In the genomic region with DNA sequence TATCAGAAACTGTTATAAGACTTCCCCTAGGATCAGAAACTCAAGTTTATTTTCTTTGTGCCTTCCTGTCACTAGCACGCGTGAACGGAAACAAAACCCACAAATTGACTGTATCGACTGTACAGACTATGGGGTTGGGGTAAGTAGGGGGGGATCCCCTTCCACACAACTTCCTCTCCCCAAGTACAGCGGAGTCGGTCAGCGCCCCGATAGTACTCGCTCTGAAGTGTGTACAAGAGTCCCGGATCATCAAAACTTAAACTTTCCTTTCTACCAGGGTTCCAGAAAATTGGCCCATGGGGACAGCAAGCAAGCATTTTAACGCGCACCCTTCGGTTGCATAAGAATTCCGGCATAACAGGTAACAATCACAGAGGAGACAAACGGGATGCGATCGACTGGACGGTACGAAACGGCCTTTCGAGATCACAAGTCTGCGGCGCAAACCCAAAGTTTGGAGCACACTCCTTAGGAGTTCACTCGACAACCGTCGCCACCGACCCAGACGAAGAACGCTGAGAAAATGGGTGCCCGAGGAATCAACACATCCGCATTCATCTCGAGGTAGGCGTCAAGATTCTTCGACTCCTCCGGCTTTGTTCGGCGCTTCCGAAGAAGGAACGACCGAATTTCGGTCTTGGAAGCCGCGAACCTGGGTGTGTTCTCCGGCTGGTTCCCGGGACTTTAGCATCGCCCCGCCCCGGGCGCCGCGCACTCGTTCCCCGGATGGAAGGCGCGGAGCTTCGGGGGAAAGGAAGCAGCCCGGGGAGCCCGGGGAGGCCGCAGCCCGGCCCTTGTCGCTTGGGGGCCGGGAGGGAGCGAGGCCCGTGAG, we compare ENCODE assay signal across 8 mouse cellular contexts. TPM values are rescaled to one million over a fixed set of nuclear protein-coding genes. Genes with fewer than 3 reads are reported as not detected.
DNase-seq lines count a peak whose midpoint lies in the region; ATAC-seq lines count a peak whose summit lies in the region.

No protein-coding gene starts in this region.

- H3K9ac ChIP-seq in hindbrain, embryonic 15.5 days = peak overlapping the region; percentile 92

- H3K27ac ChIP-seq in hindbrain, embryonic 15.5 days (replicated peaks) = peak overlapping the region; percentile 98

- no peaks in the 10 kb centered on the region for H3K36me3 ChIP-seq in hindbrain, embryonic 15.5 days

- peaks cover 44% of the 10 kb centered on the region for H3K4me1 ChIP-seq in hindbrain, embryonic 15.5 days (replicated peaks)

- no peaks in the 10 kb centered on the region for H3K27me3 ChIP-seq in hindbrain, embryonic 15.5 days

- peak overlapping the region; percentile 87 for H3K4me2 ChIP-seq in hindbrain, embryonic 15.5 days

- DNase-seq in T-cell, adult 2 months (ENCODE audit: low spot score) = peak; percentile 82
- DNase-seq in cerebellum, postnatal 14 days = peak; percentile 76 to 77
- peak; percentile 63 for DNase-seq in gastrocnemius, adult 18-20 months (ENCODE audit: low spot score)
- DNase-seq in left cerebral cortex, postnatal 25 days (ENCODE audit: low spot score in 2 of 2) = peak; percentile 57 to 61
- peak; percentile 63 for DNase-seq in right cerebral cortex, postnatal 14 days
- DNase-seq in urinary bladder, postnatal 4 days (ENCODE audit: low spot score in 2 of 2) = peak; percentile 65 to 73

- no peak; the same call in 1 of the 2 replicates for ATAC-seq in hindbrain, embryonic 15.5 days (ENCODE audit: low FRiP score, low read depth)
- peak; percentile 18 for ATAC-seq in megakaryocyte-erythroid progenitor cell, adult 5-6 weeks (replicated peaks; ENCODE audit: low FRiP score, low TSS enrichment, poor library complexity, severe bottlenecking)

- H3K9me3 ChIP-seq in hindbrain, embryonic 15.5 days = no peaks in the 10 kb centered on the region

- WGBS in hindbrain, embryonic 15.5 days = under 1% methylated on average over 64 of the region's 64 CpGs

- intact Hi-C loops in left cerebral cortex, postnatal 25 days (cut with DNase I) = no loop called here

- peak overlapping the region; percentile 84 for H3K4me3 ChIP-seq in hindbrain, embryonic 15.5 days

RNA-seq across cellular contexts. Expression of gene Lsm14a, which starts 4.5 kb away (rescaled TPM):
- 10 to 100 TPM; 89.5 to 89.6 TPM for total RNA-seq in gastrocnemius, adult 18-20 months (2021)
- polyA plus RNA-seq in hindbrain, embryonic 15.5 days (2015; fragmentation: Nextera tagmentation; extraction: Ambion mirVana) = 57.0 and 58.5 TPM in 2 replicates
- 10 to 100 TPM; 76.3 to 79.6 TPM for total RNA-seq in left cerebral cortex, postnatal 25 days (2021)
- 102 and 120 TPM in 2 replicates for total RNA-seq in megakaryocyte-erythroid progenitor cell, adult 5-6 weeks (2014; fragmentation: Nextera tagmentation)
- 77.0 and 82.9 TPM in 2 replicates for total RNA-seq in megakaryocyte-erythroid progenitor cell, adult 5-6 weeks (2017)
